Mouse (Mus musculus): ENCODE results near the gene Defb45.

Defb45 gene

GRCm38 (mm10) chr2:152604057-152604456 lies 4.9 kb upstream of the Defb45 start, which contains the start of gene Defb36:
TSS of gene Defb36 (plus strand) at chr2:152604327.
- peak; percentile 11 to 21 for DNase-seq

- DNase-seq: no peak
Observed at GRCm38 (mm10) chr2:152601275-152601960, 2.2 kb upstream of the Defb45 start.

- no peak for DNase-seq
Observed at GRCm38 (mm10) chr2:152600076-152600475, 877 bp upstream of the Defb45 start.

GRCm38 (mm10) chr2:152589021-152589420 lies 10.2 kb downstream of the Defb45 start:
- no peak for DNase-seq

- DNase-seq: no peak
Observed at GRCm38 (mm10) chr2:152588450-152588849, 10.7 kb downstream of the Defb45 start.

- peak in 1 of 2 experiments; percentile 6 for DNase-seq
Observed at GRCm38 (mm10) chr2:152586926-152587560, 12.2 kb downstream of the Defb45 start.

- DNase-seq: no peak
Observed at GRCm38 (mm10) chr2:152580612-152581011, 18.6 kb downstream of the Defb45 start.

GRCm38 (mm10) chr2:152580107-152580506 lies 19.1 kb downstream of the Defb45 start, which contains the start of gene Defb19:
TSS of gene Defb19 (minus strand) at chr2:152580312.
- DNase-seq: no peak

GRCm38 (mm10) chr2:152573484-152573883 lies 25.7 kb downstream of the Defb45 start:
- no peak for DNase-seq

- DNase-seq: no peak
Observed at GRCm38 (mm10) chr2:152572114-152572794, 26.9 kb downstream of the Defb45 start, which contains the start of gene Defb21. TSS of gene Defb21 (plus strand) at chr2:152572744.

- no peak for DNase-seq
Observed at GRCm38 (mm10) chr2:152570313-152570712, 28.9 kb downstream of the Defb45 start.

- DNase-seq: no peak
Observed at GRCm38 (mm10) chr2:152569881-152570280, 29.3 kb downstream of the Defb45 start.

- DNase-seq: no peak
Observed at GRCm38 (mm10) chr2:152569038-152569437, 30.2 kb downstream of the Defb45 start, which contains the start of gene Gm17416. TSS of gene Gm17416 (plus strand) at chr2:152569338.

- DNase-seq: no peak
Observed at GRCm38 (mm10) chr2:152556655-152557054, 42.5 kb downstream of the Defb45 start.

- peak; percentile 39 to 55 for DNase-seq
Observed at GRCm38 (mm10) chr2:152553774-152554423, 45.3 kb downstream of the Defb45 start.

GRCm38 (mm10) chr2:152548124-152548523 lies 51.1 kb downstream of the Defb45 start:
- no peak for DNase-seq

- peak; percentile 9 to 21 for DNase-seq
Observed at GRCm38 (mm10) chr2:152544691-152545090, 54.5 kb downstream of the Defb45 start.

- no peak for DNase-seq
Observed at GRCm38 (mm10) chr2:152543478-152543877, 55.7 kb downstream of the Defb45 start.
